Mouse (Mus musculus) lung, adult 18-20 months (tissue): ENCODE results near the gene Slk.

Source experiments
- DNase-seq, 2 experiments: peaks; one replicate each; pipeline ENCODE4 v3.0.0; 2022; ENCODE audit warnings: mixed read lengths in 2 of 2

Gene Slk

GRCm38 (mm10) chr19:47579225-47579787, at the start of gene Slk:
Slk (plus strand) TSS chr19:47579678.
- peak; percentile 78 to 82 for DNase-seq

GRCm38 (mm10) chr19:47531309-47531708, 48.2 kb upstream of the Slk start:
- no peak for DNase-seq

- DNase-seq: no peak
These were observed 47.0 kb upstream of the Slk start for GRCm38 (mm10) chr19:47532449-47532848.

- no peak for DNase-seq
These were observed 45.3 kb upstream of the Slk start for GRCm38 (mm10) chr19:47534131-47534530.

GRCm38 (mm10) chr19:47536521-47537299, 42.8 kb upstream of the Slk start:
- DNase-seq: peak; percentile 99

- peak in 1 of 2 experiments; percentile 32 for DNase-seq
These were observed 42.1 kb upstream of the Slk start, which contains the start of gene Stn1 for GRCm38 (mm10) chr19:47537300-47537792. Stn1 (minus strand) TSS chr19:47537507.

GRCm38 (mm10) chr19:47537879-47538278, 41.6 kb upstream of the Slk start:
- peak; percentile 45 to 68 for DNase-seq

- DNase-seq: peak; percentile 68 to 78
These were observed 40.7 kb upstream of the Slk start for GRCm38 (mm10) chr19:47538801-47539200.

GRCm38 (mm10) chr19:47542441-47542840, 37.0 kb upstream of the Slk start:
- DNase-seq: no peak

- no peak for DNase-seq
These were observed 34.4 kb upstream of the Slk start for GRCm38 (mm10) chr19:47545055-47545454.

GRCm38 (mm10) chr19:47545528-47545927, 34.0 kb upstream of the Slk start:
- DNase-seq: no peak

GRCm38 (mm10) chr19:47548432-47549076, 30.9 kb upstream of the Slk start:
- DNase-seq: no peak

- no peak for DNase-seq
These were observed 30.3 kb upstream of the Slk start for GRCm38 (mm10) chr19:47549174-47549573.

GRCm38 (mm10) chr19:47549584-47549983, 29.9 kb upstream of the Slk start:
- DNase-seq: no peak

- DNase-seq: no peak
These were observed 20.3 kb upstream of the Slk start for GRCm38 (mm10) chr19:47559145-47559544.

- DNase-seq: peak in 1 of 2 experiments; percentile 21
These were observed 19.5 kb upstream of the Slk start for GRCm38 (mm10) chr19:47559751-47560512.

- no peak for DNase-seq
These were observed 18.8 kb upstream of the Slk start for GRCm38 (mm10) chr19:47560544-47561161.

- DNase-seq: no peak
These were observed 17.5 kb upstream of the Slk start for GRCm38 (mm10) chr19:47561996-47562441.

GRCm38 (mm10) chr19:47563715-47564114, 15.8 kb upstream of the Slk start:
- DNase-seq: no peak

GRCm38 (mm10) chr19:47565031-47565654, 14.3 kb upstream of the Slk start:
- no peak for DNase-seq

GRCm38 (mm10) chr19:47565994-47566393, 13.5 kb upstream of the Slk start:
- no peak for DNase-seq

- no peak for DNase-seq
These were observed 9.4 kb upstream of the Slk start for GRCm38 (mm10) chr19:47570042-47570441.
